ENCODE assay signal across 20 mouse cellular contexts in the genomic region with DNA sequence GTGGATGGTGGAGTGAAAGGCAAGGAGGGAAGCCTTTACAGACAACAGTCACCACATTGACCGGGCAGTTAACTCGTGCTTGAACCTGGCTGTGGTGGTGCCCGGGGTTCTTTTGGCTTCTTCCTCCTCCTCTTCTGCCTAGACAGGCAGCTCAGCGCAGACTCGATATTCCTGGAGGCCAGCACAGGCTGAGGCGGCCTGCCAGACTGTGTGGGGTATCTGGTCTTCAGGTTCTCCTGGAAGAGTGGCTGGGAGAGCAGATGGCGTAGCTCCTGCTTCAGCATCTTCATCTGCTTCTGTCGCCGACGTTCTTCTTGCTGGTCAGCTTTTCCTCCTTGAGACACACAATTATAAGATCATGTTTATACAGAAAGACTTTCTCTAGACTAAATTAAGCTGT. TPM values are rescaled to one million over a fixed set of nuclear protein-coding genes. Genes with fewer than 3 reads are reported as not detected.
DNase-seq lines count a peak whose midpoint lies in the region; ATAC-seq lines count a peak whose summit lies in the region.
"Had no signal": no experiment of that assay in that cellular context is flagged by ENCODE, and none has a peak within 500 bp of the region (broad histone marks: within the 10 kb centered on the region; RNA-seq: fewer than 3 reads in every experiment).

No protein-coding gene starts in this region.

- H3K9ac ChIP-seq in liver, embryonic 11.5 days (ENCODE audit: low read depth, low read length): no peak overlapping the region
- H3K9ac ChIP-seq: embryonic facial prominence, embryonic 15.5 days; hindbrain, embryonic 14.5 days; liver, embryonic 13.5 days; midbrain, embryonic 15.5 days had no signal

- no peak overlapping the region for H3K4me2 ChIP-seq in liver, embryonic 11.5 days
- H3K4me2 ChIP-seq: embryonic facial prominence, embryonic 15.5 days; heart, embryonic 11.5 days; hindbrain, embryonic 14.5 days; liver, embryonic 13.5 days; midbrain, embryonic 15.5 days had no signal

- H3K27ac ChIP-seq in liver, embryonic 11.5 days (ENCODE audit: low read depth, low read length): no peak overlapping the region
- H3K27ac ChIP-seq: embryonic facial prominence, embryonic 15.5 days; forebrain, embryonic 10.5 days; hindbrain, embryonic 14.5 days; liver, embryonic 13.5 days; midbrain, embryonic 15.5 days had no signal

- no peak for DNase-seq in frontal cortex, postnatal 10 days (ENCODE audit: low spot score in 2 of 2)
- DNase-seq in right cerebral cortex, adult 18-20 months: peak; percentile 75
- no peak for DNase-seq in right cerebral cortex, postnatal 4 days
- DNase-seq in layer of hippocampus, postnatal 36 days: peak; percentile 40 to 41
- DNase-seq in liver, embryonic 11.5 days (ENCODE audit: low spot score): no peak
- no peak for DNase-seq in spleen, adult 12 weeks (ENCODE audit: low spot score)
- no peak for DNase-seq in retina, postnatal 1 day
- DNase-seq: adrenal gland, adult 8-10 months; embryo, embryonic 11 days; liver, embryonic 13.5 days; thymus, postnatal 36 days had no signal

- no peaks in the 10 kb centered on the region for H3K9me3 ChIP-seq in liver, embryonic 11.5 days (ENCODE audit: control insufficient read depth, low read length)
- H3K9me3 ChIP-seq: embryonic facial prominence, embryonic 15.5 days; forebrain, embryonic 10.5 days; liver, embryonic 13.5 days; megakaryocyte, embryonic 14.5 days; midbrain, embryonic 15.5 days had no signal

- no peaks in the 10 kb centered on the region for H3K4me1 ChIP-seq in liver, embryonic 11.5 days (replicated peaks; ENCODE audit: control insufficient read depth, insufficient read depth, low read length)
- H3K4me1 ChIP-seq: embryonic facial prominence, embryonic 15.5 days; forebrain, embryonic 10.5 days; midbrain, embryonic 15.5 days had no signal

- H3K36me3 ChIP-seq in liver, embryonic 11.5 days (ENCODE audit: control insufficient read depth, insufficient read depth, low read length): peaks cover 65% of the 10 kb centered on the region

- ATAC-seq in frontal cortex, adult (ENCODE audit: low TSS enrichment): peak; percentile 75
- no peak for ATAC-seq in liver, embryonic 11.5 days (replicated peaks; ENCODE audit: low FRiP score)
- ATAC-seq: intestine, embryonic 16.5 days; midbrain, embryonic 15.5 days had no signal

- H3K4me3 ChIP-seq in liver, embryonic 11.5 days (ENCODE audit: low read depth, low read length): no peak overlapping the region
- H3K4me3 ChIP-seq: embryonic facial prominence, embryonic 15.5 days; forebrain, embryonic 10.5 days; liver, embryonic 13.5 days; megakaryocyte, embryonic 14.5 days; midbrain, embryonic 15.5 days had no signal

- 91% methylated on average over 10 of the region's 10 CpGs for WGBS in liver, embryonic 11.5 days

- no peaks in the 10 kb centered on the region for H3K27me3 ChIP-seq in liver, embryonic 11.5 days (replicated peaks; ENCODE audit: control insufficient read depth, insufficient read depth, low read length)
- H3K27me3 ChIP-seq: embryonic facial prominence, embryonic 15.5 days; liver, embryonic 13.5 days; megakaryocyte, embryonic 14.5 days; midbrain, embryonic 15.5 days had no signal

RNA-seq across cellular contexts. Expression of gene 9330161L09Rik, which starts 0.5 kb away (rescaled TPM):
- 1 to 10 TPM; 2.5 to 3.3 TPM for total RNA-seq in layer of hippocampus, postnatal 36 days (2021)
- polyA plus RNA-seq in liver, embryonic 11.5 days (2014; fragmentation: Nextera tagmentation; extraction: Ambion mirVana): 0.25 and 0.80 TPM in 2 replicates
- polyA plus RNA-seq: kidney, embryonic 16.5 days; liver, embryonic 13.5 days had no signal

RNA-seq across cellular contexts. Expression of gene Ddx24, which starts 17.5 kb away (rescaled TPM):
- total RNA-seq in layer of hippocampus, postnatal 36 days (2021): 100 to 1,000 TPM; 213 to 224 TPM
- 94.0 and 97.0 TPM in 2 replicates for polyA plus RNA-seq in liver, embryonic 11.5 days (2014; fragmentation: Nextera tagmentation; extraction: Ambion mirVana)

RNA-seq across cellular contexts. Expression of gene Otub2, which starts 19.7 kb away (rescaled TPM):
- 10 to 100 TPM; 49.7 to 53.9 TPM for total RNA-seq in layer of hippocampus, postnatal 36 days (2021)
- polyA plus RNA-seq in liver, embryonic 11.5 days (2014; fragmentation: Nextera tagmentation; extraction: Ambion mirVana): 15.9 and 20.2 TPM in 2 replicates

RNA-seq across cellular contexts. Expression of gene Ifi27, which starts 25.9 kb away (rescaled TPM):
- 10 to 100 TPM; 90.9 to 99.0 TPM for total RNA-seq in layer of hippocampus, postnatal 36 days (2021)
- 6.6 and 6.8 TPM in 2 replicates for polyA plus RNA-seq in liver, embryonic 11.5 days (2014; fragmentation: Nextera tagmentation; extraction: Ambion mirVana)

RNA-seq across cellular contexts. Expression of gene Ifi27l2a, which starts 35.3 kb away (rescaled TPM):
- total RNA-seq in layer of hippocampus, postnatal 36 days (2021): 1 to 10 TPM; 1.2 to 1.3 TPM
- 1.2 and 1.5 TPM in 2 replicates for polyA plus RNA-seq in liver, embryonic 11.5 days (2014; fragmentation: Nextera tagmentation; extraction: Ambion mirVana)

Comparison
In these comparisons a context has a peak if more than half of its experiments do, and no peak if none do; other contexts are left out.
1. DNase-seq: peak in right cerebral cortex, adult 18-20 months (single experiment) and layer of hippocampus, postnatal 36 days (2 of 2); none in frontal cortex, postnatal 10 days (0 of 2), right cerebral cortex, postnatal 4 days (single experiment), liver, embryonic 11.5 days (single experiment), spleen, adult 12 weeks (single experiment) and retina, postnatal 1 day (single experiment).